Mouse (Mus musculus) kidney, postnatal 25 days (tissue): Measurements from ENCODE around the gene Gm21663.
A peak's percentile ranks its signal among the peaks of the same experiment; 100 is the strongest.
"Not testable (repeated sequence)": the region's sequence is repeated elsewhere in the genome, so short reads cannot be mapped to it uniquely, and the experiment has no call there.

Experiments used
- DNase-seq, 2 experiments: peaks; one replicate each; pipeline ENCODE4 v3.0.0; 2021; ENCODE audit warnings: mixed read lengths in 2 of 2

Gene Gm21663

DNA sequence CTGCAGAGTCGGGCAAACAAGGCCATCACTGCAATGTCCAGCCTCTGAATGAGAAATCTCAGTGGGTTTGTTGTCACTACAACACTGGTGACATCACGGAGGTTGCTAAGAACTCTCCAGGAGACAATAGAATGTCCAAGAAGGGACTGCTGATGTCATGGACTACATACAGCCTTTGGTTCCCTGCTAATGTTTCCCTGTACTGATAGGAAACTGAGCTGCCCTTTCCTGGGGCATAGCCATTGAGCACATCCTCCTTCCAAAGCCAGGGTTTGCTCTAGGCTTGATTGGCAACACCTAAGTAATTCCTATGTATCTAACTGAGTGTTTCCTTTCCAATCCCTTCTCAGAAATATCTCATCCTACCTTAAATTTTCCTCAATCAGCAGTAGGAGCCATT lies at the start of gene Gm21663:
TSS of gene Gm21663 (minus strand) at position 101 of the 400 bp plus-strand sequence.
- not testable (repeated sequence) for DNase-seq

DNA sequence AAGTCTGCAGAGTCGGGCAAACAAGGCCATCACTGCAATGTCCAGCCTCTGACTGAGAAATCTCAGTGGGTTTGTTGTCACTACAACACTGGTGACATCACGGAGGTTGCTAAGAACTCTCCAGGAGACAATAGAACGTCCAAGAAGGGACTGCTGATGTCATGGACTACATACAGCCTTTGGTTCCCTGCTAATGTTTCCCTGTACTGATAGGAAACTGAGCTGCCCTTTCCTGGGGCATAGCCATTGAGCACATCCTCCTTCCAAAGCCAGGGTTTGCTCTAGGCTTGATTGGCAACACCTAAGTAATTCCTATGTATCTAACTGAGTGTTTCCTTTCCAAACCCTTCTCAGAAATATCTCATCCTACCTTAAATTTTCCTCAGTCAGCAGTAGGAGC lies 46.4 kb upstream of the Gm21663 start, which contains the start of gene Gm21698:
TSS of gene Gm21698 (minus strand) at position 101 of the 400 bp plus-strand sequence.
- DNase-seq: not testable (repeated sequence)

DNA sequence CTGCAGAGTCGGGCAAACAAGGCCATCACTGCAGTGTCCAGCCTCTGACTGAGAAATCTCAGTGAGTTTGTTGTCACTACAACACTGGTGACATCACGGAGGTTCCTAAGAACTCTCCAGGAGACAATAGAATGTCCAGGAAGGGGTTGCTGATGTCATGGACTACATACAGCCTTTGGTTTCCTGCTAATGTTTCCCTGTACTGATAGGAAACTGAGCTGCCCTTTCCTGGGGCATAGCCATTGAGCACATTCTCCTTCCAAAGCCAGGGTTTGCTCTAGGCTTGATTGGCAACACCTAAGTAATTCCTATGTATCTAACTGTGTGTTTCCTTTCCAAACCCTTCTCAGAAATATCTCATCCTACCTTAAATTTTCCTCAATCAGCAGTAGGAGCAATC lies 30.4 kb upstream of the Gm21663 start, which contains the start of gene Gm21680:
TSS of gene Gm21680 (minus strand) at position 101 of the 400 bp plus-strand sequence.
- not testable (repeated sequence) for DNase-seq

DNA sequence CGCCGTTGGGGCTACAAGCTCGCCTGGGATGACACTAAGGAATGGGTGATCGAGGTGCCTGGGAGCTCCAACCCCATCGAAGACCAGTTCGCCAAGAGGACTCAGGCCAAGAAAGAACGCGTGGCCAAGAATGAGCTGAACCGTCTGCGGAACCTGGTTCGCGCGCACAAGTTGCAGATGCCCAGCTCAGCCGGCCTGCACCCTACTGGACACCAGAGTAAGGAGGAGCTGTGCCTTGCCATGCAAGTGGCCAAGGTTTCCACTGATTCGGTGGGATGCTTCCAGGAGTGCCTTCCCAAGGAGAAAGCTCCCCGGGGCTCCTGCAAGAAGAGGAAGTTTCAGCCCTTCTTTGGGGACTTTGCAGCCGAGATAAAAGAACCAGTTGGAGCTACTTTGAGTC lies 14.9 kb upstream of the Gm21663 start:
- DNase-seq: not testable (repeated sequence)

DNA sequence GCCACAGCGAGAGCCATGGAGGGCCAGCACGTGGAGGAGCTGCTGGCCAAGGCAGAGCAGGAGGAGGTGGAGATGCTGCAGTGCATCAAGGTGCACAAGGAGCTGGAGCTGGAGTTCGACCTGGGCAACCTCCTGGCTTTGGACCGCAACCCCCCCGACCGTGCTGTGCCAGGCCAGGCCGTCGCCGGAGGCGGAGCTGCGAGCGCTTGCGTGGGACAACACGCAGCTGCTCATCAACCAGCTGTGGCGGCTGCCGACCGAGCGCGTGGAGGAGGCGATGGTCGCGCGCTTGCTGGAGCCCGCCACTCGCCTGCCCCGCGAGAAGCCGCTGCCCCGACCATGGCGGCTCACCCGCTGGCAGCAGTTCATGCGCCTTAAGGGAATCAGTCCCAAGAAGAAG lies 14.4 kb upstream of the Gm21663 start:
- not testable (repeated sequence) for DNase-seq

DNA sequence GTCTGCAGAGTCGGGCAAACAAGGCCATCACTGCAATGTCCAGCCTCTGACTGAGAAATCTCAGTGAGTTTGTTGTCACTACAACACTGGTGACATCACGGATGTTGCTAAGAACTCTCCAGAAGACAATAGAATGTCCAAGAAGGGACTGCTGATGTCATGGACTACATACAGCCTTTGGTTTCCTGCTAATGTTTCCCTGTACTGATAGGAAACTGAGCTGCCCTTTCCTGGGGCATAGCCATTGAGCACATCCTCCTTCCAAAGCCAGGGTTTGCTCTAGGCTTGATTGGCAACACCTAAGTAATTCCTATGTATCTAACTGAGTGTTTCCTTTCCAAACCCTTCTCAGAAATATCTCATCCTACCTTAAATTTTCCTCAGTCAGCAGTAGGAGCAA lies 12.1 kb upstream of the Gm21663 start, which contains the start of gene Gm21671:
TSS of gene Gm21671 (minus strand) at position 101 of the 400 bp plus-strand sequence.
- not testable (repeated sequence) for DNase-seq

DNA sequence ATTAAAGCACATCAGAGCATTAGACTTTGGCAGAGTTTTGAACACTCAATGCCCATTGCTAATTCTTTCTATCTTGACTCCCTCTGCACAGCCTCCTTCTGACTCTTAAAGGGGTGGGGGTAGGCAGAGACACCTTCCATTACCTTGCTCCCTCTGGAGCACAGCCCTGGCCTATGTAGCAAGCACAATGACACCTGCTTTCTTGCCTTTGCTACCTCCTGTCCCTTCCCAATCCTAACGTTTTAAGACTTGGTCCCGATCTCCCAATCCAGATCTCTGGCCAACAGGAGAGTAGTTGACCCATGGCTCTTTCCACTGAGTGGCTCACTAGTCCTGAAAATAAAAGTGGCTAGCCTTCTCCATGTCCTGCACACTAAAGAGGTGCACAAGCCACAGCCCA lies 3.2 kb upstream of the Gm21663 start:
- DNase-seq: not testable (repeated sequence)

DNA sequence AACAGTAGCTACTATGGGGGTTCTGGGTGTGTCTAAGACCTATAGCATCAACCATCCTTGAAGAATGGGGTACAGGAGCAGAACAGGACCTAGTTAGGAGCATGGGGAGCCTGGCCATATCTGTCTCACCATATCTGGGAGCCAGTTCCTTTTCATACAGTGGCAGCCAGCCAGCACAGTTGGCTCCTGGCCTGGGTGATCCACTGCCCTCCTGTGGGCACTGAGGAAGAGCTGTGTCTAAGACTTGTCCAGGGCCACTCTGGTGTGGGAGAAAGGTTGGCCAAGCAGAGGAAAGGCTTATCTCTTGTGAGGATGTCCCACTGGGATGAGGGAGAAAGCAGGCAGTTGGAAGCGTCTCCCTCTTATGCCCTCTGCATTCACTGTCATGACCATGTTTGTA lies 50.9 kb downstream of the Gm21663 start:
- peak; percentile 67 to 72 for DNase-seq

DNA sequence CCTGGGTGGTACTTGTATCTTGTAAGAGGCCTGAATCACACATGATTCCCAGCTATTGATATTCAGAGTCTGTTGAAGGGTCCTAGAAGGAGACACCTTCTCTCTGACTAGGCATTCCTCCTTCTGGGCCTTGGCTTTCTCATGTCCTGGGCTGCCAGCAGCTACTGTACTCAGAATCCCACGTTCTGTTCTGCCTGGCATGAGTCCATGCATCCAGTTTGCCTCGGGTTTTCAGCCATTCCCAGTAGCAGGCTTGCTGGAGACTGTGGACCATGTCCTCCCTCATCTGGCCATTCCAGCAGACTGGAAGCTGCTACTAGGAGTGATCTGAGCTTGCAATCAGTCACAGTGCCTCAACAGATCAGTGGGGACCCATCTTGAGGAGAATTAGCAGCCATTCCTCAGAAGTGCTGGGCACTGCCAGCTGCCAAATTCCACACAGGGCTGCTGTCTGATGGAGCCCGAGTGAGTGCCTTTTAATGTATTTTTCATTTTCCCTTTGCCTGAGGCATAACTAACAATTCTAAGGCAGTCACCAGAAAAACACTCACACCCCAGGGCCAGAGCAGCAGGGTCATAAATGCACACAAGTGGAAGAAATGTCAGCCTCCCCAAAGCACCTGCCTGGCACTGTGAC lies 52.3 kb downstream of the Gm21663 start:
- no peak for DNase-seq

DNA sequence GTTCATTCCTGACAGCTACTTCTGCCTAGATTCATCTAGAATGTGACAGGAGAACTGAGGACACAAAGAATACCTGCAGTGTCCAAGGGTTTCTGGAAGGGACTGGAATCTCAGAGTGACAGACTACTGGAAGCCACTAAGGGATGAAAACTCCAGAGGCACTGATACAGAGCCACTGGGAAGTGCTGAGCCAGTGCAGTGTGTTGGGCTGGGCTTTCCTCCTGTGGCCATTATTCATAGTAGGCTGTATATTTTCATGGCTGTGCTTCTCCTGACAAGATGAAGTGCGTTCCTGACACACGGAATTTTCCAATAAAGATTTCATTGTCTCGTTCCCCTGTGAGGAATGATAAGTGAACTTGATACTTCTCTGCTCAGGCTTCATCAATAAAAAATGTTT lies 55.5 kb downstream of the Gm21663 start:
- no peak for DNase-seq
